Comparison of ENCODE assay signal across 9 mouse cellular contexts in the genomic region with DNA sequence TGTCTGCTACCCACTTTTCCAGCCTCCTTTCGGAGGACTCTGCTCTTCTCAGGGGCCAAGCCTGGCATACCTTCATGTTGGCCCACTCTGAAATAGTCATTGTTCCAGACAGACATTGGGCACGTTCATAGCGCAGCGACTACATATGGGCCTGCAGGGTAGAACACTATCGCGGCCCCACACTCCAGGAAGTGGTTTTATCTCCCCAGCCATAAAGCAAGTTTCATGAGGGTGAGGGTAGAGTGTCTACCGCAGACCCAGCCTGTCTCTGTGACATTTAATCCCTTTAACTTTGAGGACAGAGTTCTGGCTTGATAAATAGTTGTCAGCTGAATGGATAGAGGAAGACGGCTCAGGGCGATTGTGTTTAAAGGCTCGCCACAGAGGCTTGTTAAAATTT.
DNase-seq lines count a peak whose midpoint lies in the region; ATAC-seq lines count a peak whose summit lies in the region.
"Had no signal": no experiment of that assay in that cellular context is flagged by ENCODE, and none has a peak within 500 bp of the region (broad histone marks: within the 10 kb centered on the region; RNA-seq: fewer than 3 reads in every experiment).

No protein-coding gene starts in this region.

- ATAC-seq in granulocyte monocyte progenitor cell, adult 5-6 weeks (replicated peaks; ENCODE audit: poor library complexity, severe bottlenecking), result peak; percentile 72
- no peak for ATAC-seq in midbrain, embryonic 12.5 days (ENCODE audit: low FRiP score, low read depth)
- ATAC-seq: forebrain, embryonic 13.5 days had no signal

- H3K36me3 ChIP-seq in midbrain, embryonic 12.5 days, result no peaks in the 10 kb centered on the region

- peaks cover 15% of the 10 kb centered on the region; the same call in 1 of the 2 replicates for H3K4me1 ChIP-seq in midbrain, embryonic 12.5 days

- H3K27me3 ChIP-seq in midbrain, embryonic 12.5 days, result 0 out of 2 replicates have a peak, but pooled peaks cover 7% of the 10 kb centered on the region
- H3K27me3 ChIP-seq: forebrain, embryonic 13.5 days had no signal

- no peaks in the 10 kb centered on the region for H3K9me3 ChIP-seq in midbrain, embryonic 12.5 days
- H3K9me3 ChIP-seq: forebrain, embryonic 13.5 days had no signal

- no peak overlapping the region for H3K9ac ChIP-seq in midbrain, embryonic 12.5 days (replicated peaks)
- H3K9ac ChIP-seq: forebrain, embryonic 13.5 days had no signal

- no peak overlapping the region for H3K27ac ChIP-seq in midbrain, embryonic 12.5 days (replicated peaks)
- H3K27ac ChIP-seq: forebrain, embryonic 13.5 days; macrophage had no signal

- WGBS in midbrain, embryonic 12.5 days, result 45% methylated on average over 10 of the region's 10 CpGs

- H3K4me2 ChIP-seq in midbrain, embryonic 12.5 days (replicated peaks), result peak overlapping the region; percentile 42
- H3K4me2 ChIP-seq: forebrain, embryonic 13.5 days had no signal

- no peak overlapping the region for H3K4me3 ChIP-seq in midbrain, embryonic 12.5 days
- H3K4me3 ChIP-seq: forebrain, embryonic 13.5 days had no signal

- DNase-seq in CD8-positive naive resting alpha-beta T cell, adult 2 months (ENCODE audit: low read depth in 2 of 2, low spot score in 2 of 2), result peak; percentile 15 to 35
- DNase-seq in MEL-GATA-1-ER (ENCODE audit: extremely low read depth, low read depth), result peak; percentile 96
- DNase-seq in layer of hippocampus, adult 8-10 months (ENCODE audit: low spot score in 2 of 2), result no peak
- no peak for DNase-seq in urinary bladder, postnatal 14 days (ENCODE audit: low spot score)
- DNase-seq in heart, adult 8-10 months (ENCODE audit: low spot score), result no peak

Comparison
In these comparisons a context has a peak if more than half of its experiments do, and no peak if none do; other contexts are left out.
1. DNase-seq: peak in CD8-positive naive resting alpha-beta T cell, adult 2 months (2 of 2) and MEL-GATA-1-ER (single experiment); none in layer of hippocampus, adult 8-10 months (0 of 2), urinary bladder, postnatal 14 days (single experiment) and heart, adult 8-10 months (single experiment).